Mouse (Mus musculus) cerebellum, adult 18-20 months (tissue): Measurements from ENCODE around the gene Aifm3.
"Not testable (repeated sequence)": the region's sequence is repeated elsewhere in the genome, so short reads cannot be mapped to it uniquely, and the experiment has no call there.

Experiments
- DNase-seq, 2 experiments: peaks; one replicate each; pipeline ENCODE4 v3.0.0; 2021

Aifm3 gene

GRCm38 (mm10) chr16:17554702-17555101 lies 65.3 kb downstream of the Aifm3 start:
- not testable (repeated sequence) for DNase-seq

GRCm38 (mm10) chr16:17556180-17556579 lies 66.8 kb downstream of the Aifm3 start:
- DNase-seq, result no peak

GRCm38 (mm10) chr16:17556907-17557306 lies 67.5 kb downstream of the Aifm3 start:
- no peak for DNase-seq
